21 mouse cellular contexts compared by ENCODE assay signal in genomic region chr6:37067357-37067756, GRCm38 (mm10).
A peak's percentile ranks its signal among the peaks of the same experiment; 100 is the strongest.
DNase-seq lines count a peak whose midpoint lies in the region; ATAC-seq and TF ChIP-seq lines count a peak whose summit lies in the region.
"Had no signal": no experiment of that assay in that cellular context is flagged by ENCODE, and none has a peak within 500 bp of the region (broad histone marks: within the 10 kb centered on the region; RNA-seq: fewer than 3 reads in every experiment).

No protein-coding gene starts in this region.

- H3K79me2 ChIP-seq in CH12.LX (replicated peaks; ENCODE audit: control insufficient read depth, extremely low read depth, insufficient read depth, poor library complexity, severe bottlenecking): no peaks in the 10 kb centered on the region

- TF ChIP-seq POLR2A in CH12.LX (IDR thresholded peaks at IDR 0.05; ENCODE audit: low read depth, low read length): no peak

- no peak overlapping the region for H3K4me2 ChIP-seq in forebrain, embryonic 14.5 days (ENCODE audit: low read length)
- H3K4me2 ChIP-seq in forebrain, embryonic 12.5 days: no peak overlapping the region
- no peak overlapping the region for H3K4me2 ChIP-seq in hindbrain, embryonic 16.5 days (ENCODE audit: low read length)
- H3K4me2 ChIP-seq in hindbrain, embryonic 14.5 days (replicated peaks): no peak overlapping the region
- H3K4me2 ChIP-seq in CH12.LX (ENCODE audit: insufficient read depth, low read depth, poor library complexity, severe bottlenecking): 0 out of 2 replicates have a peak overlapping the region, but pooled peaks have one; percentile 11
- H3K4me2 ChIP-seq: heart, embryonic 11.5 days; heart, embryonic 15.5 days; hindbrain, embryonic 15.5 days had no signal

- no peaks in the 10 kb centered on the region for H3K36me3 ChIP-seq in forebrain, embryonic 14.5 days (ENCODE audit: control insufficient read depth, insufficient read depth, low read length)
- no peaks in the 10 kb centered on the region for H3K36me3 ChIP-seq in forebrain, embryonic 12.5 days (replicated peaks)
- no peaks in the 10 kb centered on the region for H3K36me3 ChIP-seq in hindbrain, embryonic 16.5 days (ENCODE audit: control insufficient read depth, insufficient read depth, low read length)
- H3K36me3 ChIP-seq in hindbrain, embryonic 14.5 days (replicated peaks; ENCODE audit: control insufficient read depth, insufficient read depth): no peaks in the 10 kb centered on the region
- peaks cover 3 to 47% of the 10 kb centered on the region in 2 experiments for H3K36me3 ChIP-seq in CH12.LX (replicated peaks in 1 of 2; ENCODE audit: control insufficient read depth in 1 of 2, insufficient read depth in 1 of 2, low read length in 1 of 2)
- H3K36me3 ChIP-seq: embryonic facial prominence, embryonic 10.5 days; G1E; heart, embryonic 15.5 days had no signal

- TF ChIP-seq CTCF in CH12.LX (conservative IDR thresholded peaks at IDR 0.05 in 1 of 2, IDR thresholded peaks at IDR 0.05 in 1 of 2; ENCODE audit: low read depth in 2 of 2, low read length in 2 of 2): no peak

- no peak for TF ChIP-seq RAD21 in CH12.LX (IDR thresholded peaks at IDR 0.05; ENCODE audit: low read depth, low read length)

- no peak overlapping the region for H3K27ac ChIP-seq in forebrain, embryonic 14.5 days (ENCODE audit: low read depth, low read length)
- H3K27ac ChIP-seq in forebrain, embryonic 12.5 days: no peak overlapping the region
- no peak overlapping the region for H3K27ac ChIP-seq in hindbrain, embryonic 16.5 days (ENCODE audit: low read depth, low read length)
- H3K27ac ChIP-seq in hindbrain, embryonic 14.5 days: no peak overlapping the region
- no peak overlapping the region for H3K27ac ChIP-seq in CH12.LX (ENCODE audit: insufficient read depth, low read depth)
- H3K27ac ChIP-seq: embryonic facial prominence, embryonic 10.5 days; heart, embryonic 15.5 days; hindbrain, embryonic 15.5 days had no signal

- H3K4me3 ChIP-seq in forebrain, embryonic 14.5 days (ENCODE audit: low read depth, low read length): no peak overlapping the region
- H3K4me3 ChIP-seq in forebrain, embryonic 12.5 days (replicated peaks): no peak overlapping the region
- no peak overlapping the region for H3K4me3 ChIP-seq in hindbrain, embryonic 16.5 days (ENCODE audit: low read length)
- H3K4me3 ChIP-seq in hindbrain, embryonic 14.5 days (replicated peaks; ENCODE audit: low read length): no peak overlapping the region
- no peak overlapping the region for H3K4me3 ChIP-seq in CH12.LX (replicated peaks in 1 of 3; ENCODE audit: low read depth in 2 of 3, low read length in 2 of 3, poor library complexity in 1 of 3)
- H3K4me3 ChIP-seq: embryonic facial prominence, embryonic 10.5 days; heart, embryonic 15.5 days; hindbrain, embryonic 15.5 days had no signal

- H3K9me3 ChIP-seq in forebrain, embryonic 14.5 days (replicated peaks; ENCODE audit: control insufficient read depth, low read length): no peaks in the 10 kb centered on the region
- no peaks in the 10 kb centered on the region for H3K9me3 ChIP-seq in forebrain, embryonic 12.5 days
- no peaks in the 10 kb centered on the region for H3K9me3 ChIP-seq in hindbrain, embryonic 16.5 days (ENCODE audit: control insufficient read depth, low read length)
- H3K9me3 ChIP-seq in hindbrain, embryonic 14.5 days (ENCODE audit: control insufficient read depth, low read length): no peaks in the 10 kb centered on the region
- no peaks in the 10 kb centered on the region for H3K9me3 ChIP-seq in CH12.LX (replicated peaks; ENCODE audit: low read length)
- H3K9me3 ChIP-seq: embryonic facial prominence, embryonic 10.5 days; G1E; heart, embryonic 15.5 days; hindbrain, embryonic 15.5 days had no signal

- ATAC-seq in forebrain, embryonic 14.5 days: peak; percentile 29; the same call in 1 of the 2 replicates
- no peak for ATAC-seq in forebrain, embryonic 12.5 days (ENCODE audit: low FRiP score)
- ATAC-seq in hindbrain, embryonic 16.5 days: peak; percentile 57; the same call in 1 of the 2 replicates
- no peak for ATAC-seq in hindbrain, embryonic 14.5 days (ENCODE audit: low FRiP score)
- no peak for ATAC-seq in CD4-positive, CD25-positive, alpha-beta regulatory T cell, adult 4 months

- peak; percentile 13 for DNase-seq in forebrain, embryonic 14.5 days (ENCODE audit: low spot score)
- DNase-seq in hindbrain, embryonic 14.5 days (ENCODE audit: low spot score): no peak
- DNase-seq in layer of hippocampus, adult 9-11 months: peak; percentile 49
- no peak for DNase-seq in layer of hippocampus, postnatal 25 days (ENCODE audit: extremely low spot score in 1 of 2, low spot score in 1 of 2)
- DNase-seq in CH12.LX (ENCODE audit: extremely low read depth): no peak
- DNase-seq: adrenal gland, adult 8-10 months; adrenal gland, postnatal 36 days; cerebellum, adult 18-20 months; cerebellum, adult 9-11 months; gastrocnemius, postnatal 36 days; heart, adult 18-20 months; heart, postnatal 14 days; kidney, adult 18-20 months had no signal

- H3K27me3 ChIP-seq in forebrain, embryonic 14.5 days (replicated peaks; ENCODE audit: control insufficient read depth, insufficient read depth, low read length): no peaks in the 10 kb centered on the region
- no peaks in the 10 kb centered on the region for H3K27me3 ChIP-seq in forebrain, embryonic 12.5 days
- no peaks in the 10 kb centered on the region for H3K27me3 ChIP-seq in hindbrain, embryonic 16.5 days (replicated peaks; ENCODE audit: control insufficient read depth, insufficient read depth, low read length)
- no peaks in the 10 kb centered on the region for H3K27me3 ChIP-seq in hindbrain, embryonic 14.5 days (ENCODE audit: control insufficient read depth, insufficient read depth, low read length)
- no peaks in the 10 kb centered on the region for H3K27me3 ChIP-seq in CH12.LX (replicated peaks)
- H3K27me3 ChIP-seq: heart, embryonic 15.5 days; hindbrain, embryonic 15.5 days had no signal

- TF ChIP-seq EP300 in CH12.LX (IDR thresholded peaks at IDR 0.05; ENCODE audit: low read length): no peak

- in situ Hi-C loops in CH12.LX (cut with MboI; ENCODE audit: low pct_ligation_motif_present, low pct_unique_long_range_greater_than_20kb, low sequenced_read_pairs): no loop called here

- dilution Hi-C loops in CH12.LX (cut with MboI; ENCODE audit: extremely low pct_ligation_motif_present, extremely low pct_unique_long_range_greater_than_20kb, low sequenced_read_pairs): no loop called here

- 70% methylated on average over 1 of the region's 1 CpGs for WGBS in forebrain, embryonic 14.5 days
- 81% methylated on average over 1 of the region's 1 CpGs for WGBS in forebrain, embryonic 12.5 days
- WGBS in hindbrain, embryonic 16.5 days: 38% methylated on average over 1 of the region's 1 CpGs
- WGBS in hindbrain, embryonic 14.5 days: 36% methylated on average over 1 of the region's 1 CpGs

- H3K4me1 ChIP-seq in forebrain, embryonic 14.5 days (ENCODE audit: control insufficient read depth, insufficient read depth, low read length): no peaks in the 10 kb centered on the region
- peaks cover 13% of the 10 kb centered on the region; the same call in 1 of the 2 replicates for H3K4me1 ChIP-seq in forebrain, embryonic 12.5 days
- no peaks in the 10 kb centered on the region for H3K4me1 ChIP-seq in hindbrain, embryonic 16.5 days (ENCODE audit: control insufficient read depth, insufficient read depth, low read depth, low read length)
- no peaks in the 10 kb centered on the region for H3K4me1 ChIP-seq in hindbrain, embryonic 14.5 days (replicated peaks; ENCODE audit: control insufficient read depth, insufficient read depth, low read length)
- peaks cover 3 to 57% of the 10 kb centered on the region in 2 experiments; a peak in 3 of 4 replicates for H3K4me1 ChIP-seq in CH12.LX (ENCODE audit: control insufficient read depth in 1 of 2, insufficient read depth in 2 of 2)

- H3K9ac ChIP-seq in forebrain, embryonic 14.5 days (ENCODE audit: low read length): no peak overlapping the region
- H3K9ac ChIP-seq in forebrain, embryonic 12.5 days: no peak overlapping the region
- no peak overlapping the region for H3K9ac ChIP-seq in hindbrain, embryonic 16.5 days (ENCODE audit: low read depth, low read length)
- no peak overlapping the region for H3K9ac ChIP-seq in hindbrain, embryonic 14.5 days
- H3K9ac ChIP-seq in CH12.LX (ENCODE audit: insufficient read depth, low read depth): no peak overlapping the region
- H3K9ac ChIP-seq: heart, embryonic 15.5 days; hindbrain, embryonic 15.5 days had no signal

TF ChIP-seq in CH12.LX, 34 proteins besides CTCF, POLR2A, EP300 and RAD21:
- TF ChIP-seq MAFK (IDR thresholded peaks at IDR 0.05; ENCODE audit: insufficient replicate concordance, low read length): no peak
- no peak for TF ChIP-seq ZC3H11A (IDR thresholded peaks at IDR 0.05; ENCODE audit: low read depth, low read length)
- no peak for TF ChIP-seq E2F4 (IDR thresholded peaks at IDR 0.05; ENCODE audit: insufficient replicate concordance, low read depth, low read length)
- TF ChIP-seq RCOR1 (conservative IDR thresholded peaks at IDR 0.05; ENCODE audit: low read depth, low read length): no peak
- no peak for TF ChIP-seq MXI1 (IDR thresholded peaks at IDR 0.05; ENCODE audit: low read depth, low read length)
- TF ChIP-seq IRF4 (IDR thresholded peaks at IDR 0.05; ENCODE audit: low read depth, low read length): peak; percentile 32; the same call in 1 of the 2 replicates
- TF ChIP-seq SIN3A (IDR thresholded peaks at IDR 0.05; ENCODE audit: low read length): no peak

Comparison
In these comparisons a context has a peak if more than half of its experiments do, and no peak if none do; other contexts are left out.
1. ATAC-seq: peak in forebrain, embryonic 14.5 days (single experiment) and hindbrain, embryonic 16.5 days (single experiment); none in forebrain, embryonic 12.5 days (single experiment), hindbrain, embryonic 14.5 days (single experiment) and CD4-positive, CD25-positive, alpha-beta regulatory T cell, adult 4 months (single experiment).
2. DNase-seq: peak in forebrain, embryonic 14.5 days (single experiment) and layer of hippocampus, adult 9-11 months (single experiment); none in hindbrain, embryonic 14.5 days (single experiment), layer of hippocampus, postnatal 25 days (0 of 2) and CH12.LX (single experiment).